Comparison of ENCODE assay signal across 8 mouse cellular contexts in the genomic region with DNA sequence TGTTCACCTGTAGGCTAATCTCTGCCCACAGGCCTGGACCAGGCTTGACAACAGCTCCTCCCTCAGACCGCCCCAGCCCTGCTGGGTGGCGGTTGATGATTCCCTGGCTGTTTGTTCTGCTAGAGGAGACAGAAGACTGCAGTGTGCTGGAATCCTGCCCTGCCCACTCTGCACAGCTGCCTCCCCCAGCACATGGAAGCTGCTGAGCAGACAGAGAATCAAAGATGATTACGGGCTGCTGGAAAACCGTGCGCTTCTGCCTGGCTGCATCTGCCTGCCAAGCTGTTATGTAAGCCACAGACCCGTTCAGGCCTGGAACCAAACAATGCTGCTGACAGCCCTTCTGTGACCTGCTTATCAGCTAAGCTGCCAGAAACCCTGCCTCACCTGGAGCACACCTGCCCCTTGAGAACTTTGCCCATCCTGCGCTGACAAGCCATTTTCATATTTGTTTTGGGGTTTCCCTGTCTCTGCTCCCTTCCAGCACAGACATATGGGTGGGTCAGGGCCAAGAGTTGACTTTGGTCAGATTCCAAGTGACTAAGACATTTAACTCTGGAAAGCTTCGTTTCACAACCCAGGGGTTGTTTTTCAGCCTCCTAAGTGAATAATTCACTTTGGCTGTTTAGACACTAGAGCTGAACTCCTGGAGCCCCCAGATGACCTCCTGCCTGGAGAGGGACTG. TPM values are rescaled to one million over a fixed set of nuclear protein-coding genes. Genes with fewer than 3 reads are reported as not detected.
DNase-seq lines count a peak whose midpoint lies in the region; ATAC-seq and TF ChIP-seq lines count a peak whose summit lies in the region.

No protein-coding gene starts in this region.

- H3K9me3 ChIP-seq in forebrain, embryonic 16.5 days (ENCODE audit: control insufficient read depth, low read length), result no peaks in the 10 kb centered on the region
- no peaks in the 10 kb centered on the region for H3K9me3 ChIP-seq in liver, embryonic 14.5 days (ENCODE audit: control insufficient read depth, low read length)

- H3K9ac ChIP-seq in forebrain, embryonic 16.5 days (replicated peaks; ENCODE audit: low read depth, low read length), result no peak overlapping the region
- H3K9ac ChIP-seq in liver, embryonic 14.5 days (replicated peaks), result no peak overlapping the region

- intact Hi-C loops in heart, postnatal 14 days (cut with DNase I), result loop anchor here (5.0 kb wide), 1 partner anchor 33 kb away; no protein-coding TSS in a partner anchor

- TF ChIP-seq CTCF in spleen, adult 2 months (IDR thresholded peaks at IDR 0.05; ENCODE audit: extremely low read depth, insufficient read depth, insufficient read length, insufficient replicate concordance), result no peak
- TF ChIP-seq CTCF in liver, embryonic 14.5 days (IDR thresholded peaks at IDR 0.05; ENCODE audit: low read depth), result no peak

- H3K27ac ChIP-seq in spleen, adult 2 months (ENCODE audit: insufficient read depth, low read length), result peak overlapping the region; percentile 48; the same call in 1 of the 2 replicates
- peak overlapping the region; percentile 41 for H3K27ac ChIP-seq in forebrain, embryonic 16.5 days (ENCODE audit: low read length)
- no peak overlapping the region for H3K27ac ChIP-seq in liver, embryonic 14.5 days

- peak; percentile 96 for ATAC-seq in forebrain, embryonic 16.5 days
- peak; percentile 77 for ATAC-seq in liver, embryonic 14.5 days (ENCODE audit: insufficient read depth)

- no peaks in the 10 kb centered on the region for H3K4me1 ChIP-seq in spleen, adult 2 months (ENCODE audit: control insufficient read depth, insufficient read depth, insufficient read length)
- H3K4me1 ChIP-seq in forebrain, embryonic 16.5 days (replicated peaks; ENCODE audit: control insufficient read depth, insufficient read depth, low read length), result peaks cover 8% of the 10 kb centered on the region
- H3K4me1 ChIP-seq in liver, embryonic 14.5 days (replicated peaks; ENCODE audit: control insufficient read depth in 2 of 2, insufficient read depth in 2 of 2, low read length in 1 of 2), result peaks cover 0 to 3% of the 10 kb centered on the region in 2 experiments; a peak in 1 of 4 replicates

- no peaks in the 10 kb centered on the region for H3K27me3 ChIP-seq in spleen, adult 2 months (ENCODE audit: control insufficient read depth, insufficient read depth, low read length)
- H3K27me3 ChIP-seq in forebrain, embryonic 16.5 days (replicated peaks; ENCODE audit: control insufficient read depth, insufficient read depth, low read length), result no peaks in the 10 kb centered on the region
- H3K27me3 ChIP-seq in liver, embryonic 14.5 days (ENCODE audit: control insufficient read depth, insufficient read depth, low read length), result no peaks in the 10 kb centered on the region

- no peak for TF ChIP-seq POLR2A in spleen, adult 2 months (IDR thresholded peaks at IDR 0.05; ENCODE audit: low read depth, low read length)

- no peak for DNase-seq in spleen, adult 2 months (ENCODE audit: low read depth in 1 of 2, low spot score in 2 of 2)
- no peak for DNase-seq in spleen, postnatal 14 days (ENCODE audit: low spot score in 2 of 2)
- DNase-seq in heart, postnatal 14 days, result peak; percentile 80
- DNase-seq in large intestine, adult 2 months (ENCODE audit: low read depth, low spot score), result peak; percentile 66
- DNase-seq in liver, embryonic 14.5 days (ENCODE audit: low read depth in 3 of 3, low spot score in 3 of 3), result peak in 2 of 3 experiments; percentile 4 to 7
- DNase-seq in ovary, postnatal 10 days (ENCODE audit: low spot score), result peak; percentile 44
- DNase-seq in urinary bladder, postnatal 4 days (ENCODE audit: low spot score in 2 of 2), result peak; percentile 71 to 79

- no peak for TF ChIP-seq EP300 in liver, embryonic 14.5 days (IDR thresholded peaks at IDR 0.05; ENCODE audit: low read depth)

- H3K4me3 ChIP-seq in spleen, adult 2 months (ENCODE audit: extremely low read depth, insufficient read depth, insufficient read length), result no peak overlapping the region
- no peak overlapping the region for H3K4me3 ChIP-seq in forebrain, embryonic 16.5 days (replicated peaks; ENCODE audit: low read length)
- no peak overlapping the region for H3K4me3 ChIP-seq in liver, embryonic 14.5 days (ENCODE audit: insufficient read depth in 1 of 2, low read depth in 2 of 2, low read length in 2 of 2)

- WGBS in spleen, adult 2 months, result 68% methylated on average over 8 of the region's 8 CpGs
- WGBS in forebrain, embryonic 16.5 days, result 22% methylated on average over 8 of the region's 8 CpGs
- 6% methylated on average over 8 of the region's 8 CpGs for WGBS in large intestine, adult 2 months
- WGBS in liver, embryonic 14.5 days (ENCODE audit: insufficient replicate concordance), result 42% methylated on average over 8 of the region's 8 CpGs

- H3K36me3 ChIP-seq in spleen, adult 2 months (ENCODE audit: control insufficient read depth, insufficient read depth, low read length), result no peaks in the 10 kb centered on the region
- H3K36me3 ChIP-seq in forebrain, embryonic 16.5 days (ENCODE audit: control insufficient read depth, insufficient read depth), result no peaks in the 10 kb centered on the region
- no peaks in the 10 kb centered on the region for H3K36me3 ChIP-seq in liver, embryonic 14.5 days (replicated peaks; ENCODE audit: control insufficient read depth, insufficient read depth, low read depth)

- no peak overlapping the region for H3K4me2 ChIP-seq in forebrain, embryonic 16.5 days (ENCODE audit: low read length)
- no peak overlapping the region for H3K4me2 ChIP-seq in liver, embryonic 14.5 days (ENCODE audit: low read depth)

RNA-seq across cellular contexts. Expression of a gene that starts 50.7 kb away (rescaled TPM):
- polyA plus RNA-seq in spleen, adult 2 months (2012; rRNA removed), result not detected in 2 replicates
- polyA plus RNA-seq in forebrain, embryonic 16.5 days (2015; fragmentation: Nextera tagmentation; extraction: Ambion mirVana), result 0.34 and 0.68 TPM in 2 replicates
- not detected for total RNA-seq in heart, postnatal 14 days (2021)
- not detected in 2 replicates for polyA plus RNA-seq in large intestine, adult 2 months (2012; rRNA removed)
- polyA plus RNA-seq in liver, embryonic 14.5 days (2012; rRNA removed), result 0.02 TPM in 1 of 2 replicates, not detected in the other
- polyA plus RNA-seq in liver, embryonic 14.5 days (2014; fragmentation: Nextera tagmentation; extraction: Ambion mirVana), result not detected in 2 replicates

Comparison
In these comparisons a context has a peak if more than half of its experiments do, and no peak if none do; other contexts are left out.
1. DNase-seq: peak in heart, postnatal 14 days (2 of 2), large intestine, adult 2 months (single experiment), liver, embryonic 14.5 days (2 of 3), ovary, postnatal 10 days (single experiment) and urinary bladder, postnatal 4 days (2 of 2); none in spleen, adult 2 months (0 of 2) and spleen, postnatal 14 days (0 of 2).